Mouse (Mus musculus): ENCODE results near the gene Angptl3. TPM values are rescaled to one million over a fixed set of nuclear protein-coding genes. Genes with fewer than 3 reads are reported as not detected.
A peak's percentile ranks its signal among the peaks of the same experiment; 100 is the strongest.

Gene Angptl3
- polyA plus RNA-seq, 1 experiment from 2014 or later, result 438 TPM

DNA sequence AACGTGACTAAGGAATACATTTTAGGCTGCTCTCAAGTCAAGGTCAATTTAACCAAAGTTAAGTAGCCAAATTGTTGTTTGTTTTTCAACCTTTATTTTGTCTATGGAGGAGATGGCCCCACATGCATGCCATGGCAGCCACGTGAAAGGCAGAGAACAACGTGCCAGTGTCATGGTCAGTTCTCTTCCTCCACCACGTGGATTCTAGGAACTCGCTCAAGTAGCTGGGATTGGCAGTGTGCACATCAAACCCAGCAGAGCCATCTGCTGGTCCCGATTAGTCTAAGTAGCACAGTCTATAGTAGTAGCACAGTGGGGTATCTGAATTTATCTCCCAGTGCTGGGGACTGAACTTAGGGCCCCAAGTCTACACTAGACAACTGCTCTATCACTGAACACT, 38.1 kb downstream of the Angptl3 start:
- no peaks in the 10 kb centered on the region for H3K9me3 ChIP-seq (ENCODE audit: low read length)
- 76% methylated on average over 6 of the region's 6 CpGs for WGBS (ENCODE audit: insufficient replicate concordance)
- ATAC-seq (no peak), DNase-seq (no peak)
- no peak overlapping the region for H3K27ac ChIP-seq (ENCODE audit: low read depth)
- TF ChIP-seq EP300 (IDR thresholded peaks at IDR 0.05; ENCODE audit: low read depth), result no peak
- TF ChIP-seq CTCF (IDR thresholded peaks at IDR 0.05; ENCODE audit: low read depth), result 0 out of 2 replicates have a peak, but pooled peaks have one; percentile 17
- peaks cover 12% of the 10 kb centered on the region for H3K36me3 ChIP-seq (replicated peaks; ENCODE audit: insufficient read depth, low read length)
- H3K9ac ChIP-seq (replicated peaks), result no peak overlapping the region
- H3K4me2 ChIP-seq (ENCODE audit: low read depth, low read length), result no peak overlapping the region
- H3K4me1 ChIP-seq (ENCODE audit: insufficient read depth), result no peaks in the 10 kb centered on the region
- H3K4me3 ChIP-seq (ENCODE audit: low read depth, low read length), result no peak overlapping the region
- H3K27me3 ChIP-seq (ENCODE audit: insufficient read depth, low read length), result no peaks in the 10 kb centered on the region

- Histone ChIP-seq H3K9me3 (ENCODE audit: low read length) (no peaks in the 10 kb centered on the region), H3K27me3 (ENCODE audit: insufficient read depth, low read length) (no peaks in the 10 kb centered on the region), H3K4me1 (ENCODE audit: insufficient read depth) (no peaks in the 10 kb centered on the region), H3K4me3 (ENCODE audit: low read depth, low read length) (no peak overlapping the region), H3K4me2 (ENCODE audit: low read depth, low read length) (no peak overlapping the region), H3K9ac (replicated peaks) (no peak overlapping the region), H3K36me3 (replicated peaks; ENCODE audit: insufficient read depth, low read length) (peaks cover 12% of the 10 kb centered on the region; the same call in 1 of the 2 replicates), H3K27ac (ENCODE audit: low read depth) (no peak overlapping the region)
- ATAC-seq (no peak), DNase-seq (no peak)
- 63% methylated on average over 3 of the region's 3 CpGs for WGBS (ENCODE audit: insufficient replicate concordance)
- TF ChIP-seq EP300 (IDR thresholded peaks at IDR 0.05; ENCODE audit: low read depth) (no peak), CTCF (IDR thresholded peaks at IDR 0.05; ENCODE audit: low read depth) (no peak)
These were observed 47.3 kb downstream of the Angptl3 start for GRCm38 (mm10) chr4:99078005-99078404.

GRCm38 (mm10) chr4:99081169-99081568, 50.4 kb downstream of the Angptl3 start:
- ATAC-seq (no peak), DNase-seq (no peak)
- no peak overlapping the region for H3K9ac ChIP-seq (replicated peaks)
- no peak overlapping the region for H3K4me2 ChIP-seq (ENCODE audit: low read depth, low read length)
- TF ChIP-seq EP300 (IDR thresholded peaks at IDR 0.05; ENCODE audit: low read depth), result no peak
- H3K27ac ChIP-seq (ENCODE audit: low read depth), result no peak overlapping the region
- H3K4me1 ChIP-seq (ENCODE audit: insufficient read depth), result no peaks in the 10 kb centered on the region
- no peak overlapping the region for H3K4me3 ChIP-seq (ENCODE audit: low read depth, low read length)
- H3K27me3 ChIP-seq (ENCODE audit: insufficient read depth, low read length), result no peaks in the 10 kb centered on the region
- peaks cover 11% of the 10 kb centered on the region; the same call in 1 of the 2 replicates for H3K36me3 ChIP-seq (replicated peaks; ENCODE audit: insufficient read depth, low read length)
- WGBS (ENCODE audit: insufficient replicate concordance), result 59% methylated on average over 1 of the region's 1 CpGs
- no peaks in the 10 kb centered on the region for H3K9me3 ChIP-seq (ENCODE audit: low read length)

DNA sequence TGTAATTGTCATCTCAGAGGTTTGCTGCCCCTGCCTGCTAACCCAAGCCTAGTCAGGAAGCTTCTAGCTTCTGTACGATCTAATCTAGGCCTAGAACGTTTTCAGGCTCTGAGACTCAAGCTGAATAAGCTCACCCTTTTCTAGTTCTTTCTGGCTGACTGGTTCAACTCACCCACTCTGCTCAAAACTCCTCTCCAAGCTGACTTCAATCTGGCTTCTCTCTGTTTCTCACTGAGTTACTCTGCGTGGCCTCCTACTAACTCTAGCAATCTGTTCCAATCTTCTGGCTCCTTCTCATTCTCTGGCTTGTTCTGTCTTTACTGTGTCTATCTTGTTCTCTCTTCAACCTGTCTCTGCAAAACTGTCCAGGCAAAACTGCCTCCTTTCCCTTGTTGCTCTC, 53.1 kb downstream of the Angptl3 start:
- TF ChIP-seq CTCF (IDR thresholded peaks at IDR 0.05; ENCODE audit: low read depth) (no peak), EP300 (IDR thresholded peaks at IDR 0.05; ENCODE audit: low read depth) (no peak)
- Histone ChIP-seq H3K9me3 (ENCODE audit: low read length) (no peaks in the 10 kb centered on the region), H3K4me1 (ENCODE audit: insufficient read depth) (no peaks in the 10 kb centered on the region), H3K36me3 (replicated peaks; ENCODE audit: insufficient read depth, low read length) (0 out of 2 replicates have a peak, but pooled peaks cover 8% of the 10 kb centered on the region), H3K27me3 (ENCODE audit: insufficient read depth, low read length) (no peaks in the 10 kb centered on the region), H3K27ac (ENCODE audit: low read depth) (no peak overlapping the region), H3K4me2 (ENCODE audit: low read depth, low read length) (no peak overlapping the region), H3K9ac (replicated peaks) (no peak overlapping the region), H3K4me3 (ENCODE audit: low read depth, low read length) (no peak overlapping the region)
- WGBS (ENCODE audit: insufficient replicate concordance), result 66% methylated on average over 3 of the region's 3 CpGs
- ATAC-seq (no peak), DNase-seq (no peak)

DNA sequence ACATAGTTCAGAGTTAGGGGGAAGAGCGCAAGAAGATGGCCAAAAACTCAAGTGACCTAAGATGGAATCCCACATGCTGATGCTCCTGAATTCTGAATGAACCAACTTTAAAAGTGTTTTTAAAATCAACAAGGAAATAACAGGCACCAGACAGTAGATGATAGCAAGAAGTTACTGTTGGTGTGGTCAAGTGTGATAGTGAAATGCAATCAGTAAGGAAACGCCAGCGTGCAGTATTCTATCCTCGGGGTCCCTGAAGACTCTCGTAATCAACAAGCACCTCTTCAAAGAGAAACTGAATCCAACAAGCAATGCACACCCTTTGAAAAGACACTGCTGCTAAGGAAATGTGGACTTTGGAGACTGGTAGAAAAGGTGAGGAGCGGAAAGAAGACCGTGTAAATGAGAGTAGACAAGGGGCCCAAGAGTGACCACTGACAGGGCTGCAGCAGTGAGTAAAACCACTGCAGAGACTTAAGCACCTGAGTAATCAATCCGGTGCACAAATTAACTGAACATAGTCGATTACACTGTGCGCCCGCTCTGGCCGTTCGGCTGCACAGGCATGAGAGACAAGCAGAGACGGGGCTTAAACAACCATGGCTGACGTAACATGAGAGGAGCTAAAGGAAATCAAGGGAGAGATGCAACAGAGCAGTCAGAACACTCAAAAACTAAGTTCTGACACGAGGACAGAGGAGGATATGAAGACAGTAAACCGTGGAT, 57.2 kb downstream of the Angptl3 start:
- peak overlapping the region; percentile 4; the same call in 1 of the 2 replicates for H3K4me3 ChIP-seq (ENCODE audit: low read depth, low read length)
- no peak for ATAC-seq

GRCm38 (mm10) chr4:99091151-99091701, 60.5 kb downstream of the Angptl3 start:
- H3K27me3 ChIP-seq (ENCODE audit: insufficient read depth, low read length), result no peaks in the 10 kb centered on the region
- 46% methylated on average over 3 of the region's 3 CpGs for WGBS (ENCODE audit: insufficient replicate concordance)
- no peak overlapping the region for H3K4me2 ChIP-seq (ENCODE audit: low read depth, low read length)
- no peak overlapping the region for H3K4me3 ChIP-seq (ENCODE audit: low read depth, low read length)
- H3K4me1 ChIP-seq (ENCODE audit: insufficient read depth), result 0 out of 2 replicates have a peak, but pooled peaks cover 6% of the 10 kb centered on the region
- no peaks in the 10 kb centered on the region for H3K36me3 ChIP-seq (replicated peaks; ENCODE audit: insufficient read depth, low read length)
- H3K27ac ChIP-seq (ENCODE audit: low read depth), result no peak overlapping the region
- H3K9me3 ChIP-seq (ENCODE audit: low read length), result no peaks in the 10 kb centered on the region
- DNase-seq, result no peak
- no peak for ATAC-seq
- no peak overlapping the region for H3K9ac ChIP-seq (replicated peaks)
- TF ChIP-seq CTCF (IDR thresholded peaks at IDR 0.05; ENCODE audit: low read depth) (no peak), EP300 (IDR thresholded peaks at IDR 0.05; ENCODE audit: low read depth) (no peak)

More for the DNA sequence above, 57.2 kb downstream of the Angptl3 start:
- DNase-seq, result no peak
- H3K9ac ChIP-seq (replicated peaks), result no peak overlapping the region
- no peaks in the 10 kb centered on the region for H3K9me3 ChIP-seq (ENCODE audit: low read length)
- TF ChIP-seq EP300 (IDR thresholded peaks at IDR 0.05; ENCODE audit: low read depth) (peak; percentile 77), CTCF (IDR thresholded peaks at IDR 0.05; ENCODE audit: low read depth) (no peak)
- WGBS (ENCODE audit: insufficient replicate concordance), result 65% methylated on average over 17 of the region's 17 CpGs
- 0 out of 2 replicates have a peak, but pooled peaks cover 1% of the 10 kb centered on the region for H3K36me3 ChIP-seq (replicated peaks; ENCODE audit: insufficient read depth, low read length)
- no peak overlapping the region for H3K27ac ChIP-seq (ENCODE audit: low read depth)
- no peaks in the 10 kb centered on the region for H3K27me3 ChIP-seq (ENCODE audit: insufficient read depth, low read length)
- 0 out of 2 replicates have a peak, but pooled peaks cover 4% of the 10 kb centered on the region for H3K4me1 ChIP-seq (ENCODE audit: insufficient read depth)
- peak overlapping the region; percentile 26; the same call in 1 of the 2 replicates for H3K4me2 ChIP-seq (ENCODE audit: low read depth, low read length)
